Mouse (Mus musculus): ENCODE measurements around the gene Map4k3. TPM values are rescaled to one million over a fixed set of nuclear protein-coding genes. Genes with fewer than 3 reads are reported as not detected.

Map4k3 gene
- total and polyA plus RNA-seq, 3 experiments = 3.2 to 4.1 TPM; not detected in 1

DNA sequence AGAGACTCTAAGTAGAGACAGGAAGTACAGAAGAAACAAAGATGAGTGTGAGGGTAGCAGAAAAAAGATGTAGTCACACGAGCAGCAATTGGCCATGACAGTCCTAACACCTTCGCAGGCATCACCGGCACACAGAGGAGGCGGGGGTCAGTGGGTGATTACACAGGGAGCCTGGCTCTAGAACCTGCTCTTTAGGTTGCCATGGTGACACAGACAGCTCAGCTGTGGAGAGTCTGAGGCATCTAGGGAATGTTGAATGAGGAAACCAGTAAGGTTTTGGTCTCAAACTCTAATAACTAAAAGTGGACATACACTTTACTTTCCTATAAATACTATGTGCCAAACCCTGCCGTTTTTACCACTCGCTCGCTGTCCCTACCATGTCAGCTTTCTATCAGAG is 6.6 kb downstream of the Map4k3 start:
- peaks cover 0 to 6% of the 10 kb centered on the region in 2 experiments; a peak in 1 of 4 replicates for H3K36me3 ChIP-seq (ENCODE audit: control insufficient read depth in 1 of 2, insufficient read depth in 2 of 2, low read length in 2 of 2)
- H3K9ac ChIP-seq (ENCODE audit: control insufficient read depth, low read depth, low read length, poor library complexity, severe bottlenecking) = no peak overlapping the region
- no peaks in the 10 kb centered on the region for H3K9me3 ChIP-seq (replicated peaks; ENCODE audit: insufficient read depth, low read length)
- TF ChIP-seq BHLHE40 (IDR thresholded peaks at IDR 0.05; ENCODE audit: borderline replicate concordance, low read depth, low read length) (no peak), MYC (IDR thresholded peaks at IDR 0.05; ENCODE audit: low read depth, low read length) (no peak), KAT2A (conservative IDR thresholded peaks at IDR 0.05; ENCODE audit: low read depth, low read length) (no peak), TCF12 (IDR thresholded peaks at IDR 0.05; ENCODE audit: low read depth, low read length) (no peak), ZNF384 (IDR thresholded peaks at IDR 0.05; ENCODE audit: low read depth, low read length) (no peak), MAX (IDR thresholded peaks at IDR 0.05; ENCODE audit: low read length) (no peak), EP300 (IDR thresholded peaks at IDR 0.05; ENCODE audit: low read depth in 1 of 2, low read length in 2 of 2) (no peak), E2F4 (IDR thresholded peaks at IDR 0.05; ENCODE audit: borderline replicate concordance, low read depth, low read length) (no peak)
- H3K27ac ChIP-seq (ENCODE audit: control insufficient read depth, low read depth, low read length) = no peak overlapping the region
- H3K4me3 ChIP-seq (ENCODE audit: control insufficient read depth in 1 of 2, insufficient read depth in 1 of 2, low read depth in 2 of 2, low read length in 2 of 2) = no peak overlapping the region
- peaks cover 0 to 6% of the 10 kb centered on the region in 2 experiments; a peak in 2 of 4 replicates for H3K4me1 ChIP-seq (ENCODE audit: control insufficient read depth in 1 of 2, insufficient read depth in 2 of 2, low read length in 2 of 2)
- peaks cover 3% of the 10 kb centered on the region; the same call in 1 of the 2 replicates for H3K79me2 ChIP-seq (ENCODE audit: control insufficient read depth, insufficient read depth, low read length, poor library complexity)
- no peaks in the 10 kb centered on the region for H3K27me3 ChIP-seq (ENCODE audit: control insufficient read depth in 1 of 2, insufficient read depth in 2 of 2, low read length in 2 of 2)
- DNase-seq (ENCODE audit: low read depth, low spot score) = no peak

DNA sequence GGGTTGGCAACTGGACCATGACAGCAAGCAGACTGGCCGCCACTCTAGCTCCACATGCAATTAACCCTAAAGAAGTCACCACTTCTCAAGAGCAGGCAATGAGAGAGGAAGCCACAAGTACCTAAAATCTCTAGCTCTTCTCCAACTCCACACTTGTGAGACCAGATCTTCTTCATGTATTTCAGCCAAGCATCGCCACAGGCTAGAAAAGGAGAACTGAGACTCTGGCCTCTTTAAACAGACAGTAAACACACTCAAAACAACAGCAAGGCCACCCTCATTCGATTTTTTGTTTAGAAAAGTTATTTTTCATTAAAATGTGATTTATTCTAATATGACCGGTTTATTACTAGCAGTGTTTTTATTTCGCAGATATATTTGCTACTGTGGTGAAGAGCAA is 9.0 kb downstream of the Map4k3 start:
- Histone ChIP-seq H3K4me1 (ENCODE audit: control insufficient read depth in 1 of 2, insufficient read depth in 2 of 2, low read length in 2 of 2) (no peaks in the 10 kb centered on the region), H3K27ac (ENCODE audit: control insufficient read depth, low read depth, low read length) (no peak overlapping the region)
- no peak for DNase-seq (ENCODE audit: low read depth, low spot score)

DNA sequence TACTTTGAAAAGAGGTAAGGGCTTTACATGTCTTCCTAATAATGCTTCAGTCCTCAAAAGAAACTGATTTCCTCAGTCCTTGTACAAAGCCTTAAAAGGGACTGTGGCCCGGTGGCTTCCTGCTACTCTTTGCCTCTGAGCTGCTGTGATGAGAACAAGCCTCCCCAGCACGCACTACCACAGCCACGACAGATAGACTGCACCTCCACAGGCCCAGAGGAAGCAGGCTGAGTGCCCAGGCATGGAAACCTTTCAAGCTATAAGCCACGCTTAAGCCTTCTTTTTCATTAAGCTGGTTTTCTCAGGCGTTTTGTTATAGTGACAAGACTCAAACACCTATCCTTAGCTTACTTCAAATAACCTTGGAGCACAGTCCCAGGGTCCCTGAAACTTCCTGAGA is 10.0 kb downstream of the Map4k3 start:
- Histone ChIP-seq H3K79me2 (ENCODE audit: control insufficient read depth, insufficient read depth, low read length, poor library complexity) (peaks cover 2% of the 10 kb centered on the region; the same call in 1 of the 2 replicates), H3K4me3 (ENCODE audit: control insufficient read depth in 1 of 2, insufficient read depth in 1 of 2, low read depth in 2 of 2, low read length in 2 of 2) (no peak overlapping the region), H3K27ac (ENCODE audit: control insufficient read depth, low read depth, low read length) (no peak overlapping the region), H3K4me1 (ENCODE audit: control insufficient read depth in 1 of 2, insufficient read depth in 2 of 2, low read length in 2 of 2) (no peaks in the 10 kb centered on the region), H3K27me3 (ENCODE audit: control insufficient read depth in 1 of 2, insufficient read depth in 2 of 2, low read length in 2 of 2) (no peaks in the 10 kb centered on the region), H3K9ac (ENCODE audit: control insufficient read depth, low read depth, low read length, poor library complexity, severe bottlenecking) (no peak overlapping the region), H3K9me3 (replicated peaks; ENCODE audit: insufficient read depth, low read length) (no peaks in the 10 kb centered on the region), H3K36me3 (ENCODE audit: control insufficient read depth in 1 of 2, insufficient read depth in 2 of 2, low read length in 2 of 2) (no peaks in the 10 kb centered on the region)
- TF ChIP-seq EP300 (IDR thresholded peaks at IDR 0.05; ENCODE audit: low read depth in 1 of 2, low read length in 2 of 2) = no peak
- TF ChIP-seq CHD1 (IDR thresholded peaks at IDR 0.05; ENCODE audit: low read depth, low read length) = no peak
- TF ChIP-seq MAZ (IDR thresholded peaks at IDR 0.05; ENCODE audit: low read depth, low read length) = no peak
- DNase-seq (ENCODE audit: low read depth, low spot score) = no peak

More for the DNA sequence above, 9.0 kb downstream of the Map4k3 start:
- no peak overlapping the region for H3K9ac ChIP-seq (ENCODE audit: control insufficient read depth, low read depth, low read length, poor library complexity, severe bottlenecking)
- TF ChIP-seq MYB (IDR thresholded peaks at IDR 0.05; ENCODE audit: low read depth, low read length) = no peak
- no peak for TF ChIP-seq UBTF (IDR thresholded peaks at IDR 0.05; ENCODE audit: borderline replicate concordance, insufficient read depth, low read depth, low read length)
- TF ChIP-seq BHLHE40 (IDR thresholded peaks at IDR 0.05; ENCODE audit: borderline replicate concordance, low read depth, low read length) = no peak
- no peak for TF ChIP-seq USF2 (IDR thresholded peaks at IDR 0.05; ENCODE audit: borderline replicate concordance in 1 of 2, insufficient read depth in 1 of 2, low read depth in 1 of 2, low read length in 2 of 2)
- TF ChIP-seq ETS1 (IDR thresholded peaks at IDR 0.05; ENCODE audit: low read depth, low read length) = no peak
- TF ChIP-seq ZMIZ1 (IDR thresholded peaks at IDR 0.05; ENCODE audit: low read depth, low read length) = no peak
- no peak for TF ChIP-seq NELFE (IDR thresholded peaks at IDR 0.05; ENCODE audit: low read depth, low read length)
- TF ChIP-seq GABPA (IDR thresholded peaks at IDR 0.05; ENCODE audit: low read depth, low read length) = no peak
- TF ChIP-seq MEF2A (IDR thresholded peaks at IDR 0.05; ENCODE audit: extremely low read depth, insufficient replicate concordance, low read depth, low read length, poor library complexity, severe bottlenecking) = no peak
- no peak for TF ChIP-seq E2F4 (IDR thresholded peaks at IDR 0.05; ENCODE audit: borderline replicate concordance, low read depth, low read length)
- no peak for TF ChIP-seq TCF12 (IDR thresholded peaks at IDR 0.05; ENCODE audit: low read depth, low read length)
- TF ChIP-seq MXI1 (IDR thresholded peaks at IDR 0.05; ENCODE audit: low read depth, low read length) = no peak
- no peak overlapping the region for H3K4me3 ChIP-seq (ENCODE audit: control insufficient read depth in 1 of 2, insufficient read depth in 1 of 2, low read depth in 2 of 2, low read length in 2 of 2)
- H3K36me3 ChIP-seq (ENCODE audit: control insufficient read depth in 1 of 2, insufficient read depth in 2 of 2, low read length in 2 of 2) = no peaks in the 10 kb centered on the region
- no peaks in the 10 kb centered on the region for H3K27me3 ChIP-seq (ENCODE audit: control insufficient read depth in 1 of 2, insufficient read depth in 2 of 2, low read length in 2 of 2)
- no peaks in the 10 kb centered on the region for H3K9me3 ChIP-seq (replicated peaks; ENCODE audit: insufficient read depth, low read length)
- peaks cover 2% of the 10 kb centered on the region; the same call in 1 of the 2 replicates for H3K79me2 ChIP-seq (ENCODE audit: control insufficient read depth, insufficient read depth, low read length, poor library complexity)
